Mouse (Mus musculus): ENCODE results near the gene Cpxm1. TPM values are rescaled to one million over a fixed set of nuclear protein-coding genes. Genes with fewer than 3 reads are reported as not detected.
A peak's percentile ranks its signal among the peaks of the same experiment; 100 is the strongest.

Gene Cpxm1
- polyA plus RNA-seq, 1 experiment = 13.2 TPM

- no peak overlapping the region for H3K27ac ChIP-seq (ENCODE audit: insufficient read depth, low read length)
- peak overlapping the region; percentile 85 for H3K4me3 ChIP-seq (ENCODE audit: insufficient read depth, low read length)
- TF ChIP-seq CTCF (IDR thresholded peaks at IDR 0.05; ENCODE audit: extremely low read depth, insufficient read depth, low read length) (no peak), POLR2A (IDR thresholded peaks at IDR 0.05; ENCODE audit: extremely low read depth, insufficient read depth, low read length) (no peak)
- H3K4me1 ChIP-seq (ENCODE audit: control insufficient read depth, insufficient read depth, low read length) = peaks cover 2% of the 10 kb centered on the region; the same call in 1 of the 2 replicates
Measured at GRCm38 (mm10) chr2:130425112-130425511, 27.7 kb upstream of the Cpxm1 start.

GRCm38 (mm10) chr2:130424126-130424853, 26.9 kb upstream of the Cpxm1 start, which contains the start of the genes Vps16 and Pced1a:
Gene Vps16 (plus strand): TSS chr2:130424339.
Gene Pced1a (minus strand): TSS chr2:130424701.
- TF ChIP-seq POLR2A (IDR thresholded peaks at IDR 0.05; ENCODE audit: extremely low read depth, insufficient read depth, low read length) (peak; percentile 93), CTCF (IDR thresholded peaks at IDR 0.05; ENCODE audit: extremely low read depth, insufficient read depth, low read length) (peak; percentile 27; the same call in 1 of the 2 replicates)
- peak within 1 kb of the TSS; percentile 89 for H3K27ac ChIP-seq (ENCODE audit: insufficient read depth, low read length)
- peak within 1 kb of the TSS; percentile 85 for H3K4me3 ChIP-seq (ENCODE audit: insufficient read depth, low read length)
- peaks cover 2% of the 10 kb centered on the region; the same call in 1 of the 2 replicates for H3K4me1 ChIP-seq (ENCODE audit: control insufficient read depth, insufficient read depth, low read length)

- TF ChIP-seq POLR2A (IDR thresholded peaks at IDR 0.05; ENCODE audit: extremely low read depth, insufficient read depth, low read length) (peak; percentile 43; the same call in 1 of the 2 replicates), CTCF (IDR thresholded peaks at IDR 0.05; ENCODE audit: extremely low read depth, insufficient read depth, low read length) (no peak)
- peak overlapping the region; percentile 85 for H3K4me3 ChIP-seq (ENCODE audit: insufficient read depth, low read length)
- H3K4me1 ChIP-seq (ENCODE audit: control insufficient read depth, insufficient read depth, low read length) = peaks cover 2% of the 10 kb centered on the region; the same call in 1 of the 2 replicates
- H3K27ac ChIP-seq (ENCODE audit: insufficient read depth, low read length) = peak overlapping the region; percentile 89
Measured at GRCm38 (mm10) chr2:130423397-130424125, 26.2 kb upstream of the Cpxm1 start.

- H3K4me1 ChIP-seq (ENCODE audit: control insufficient read depth, insufficient read depth, low read length) = peaks cover 2% of the 10 kb centered on the region; the same call in 1 of the 2 replicates
- H3K27ac ChIP-seq (ENCODE audit: insufficient read depth, low read length) = no peak overlapping the region
- TF ChIP-seq CTCF (IDR thresholded peaks at IDR 0.05; ENCODE audit: extremely low read depth, insufficient read depth, low read length) (no peak), POLR2A (IDR thresholded peaks at IDR 0.05; ENCODE audit: extremely low read depth, insufficient read depth, low read length) (no peak)
- H3K4me3 ChIP-seq (ENCODE audit: insufficient read depth, low read length) = no peak overlapping the region
Measured at GRCm38 (mm10) chr2:130421781-130422620, 24.6 kb upstream of the Cpxm1 start.

GRCm38 (mm10) chr2:130414094-130414856, 16.9 kb upstream of the Cpxm1 start:
- Histone ChIP-seq H3K4me1 (ENCODE audit: control insufficient read depth, insufficient read depth, low read length) (no peaks in the 10 kb centered on the region), H3K4me3 (ENCODE audit: insufficient read depth, low read length) (no peak overlapping the region), H3K27ac (ENCODE audit: insufficient read depth, low read length) (no peak overlapping the region)
- no peak for TF ChIP-seq POLR2A (IDR thresholded peaks at IDR 0.05; ENCODE audit: extremely low read depth, insufficient read depth, low read length)

GRCm38 (mm10) chr2:130412775-130413174, 15.4 kb upstream of the Cpxm1 start:
- Histone ChIP-seq H3K4me3 (ENCODE audit: insufficient read depth, low read length) (no peak overlapping the region), H3K27ac (ENCODE audit: insufficient read depth, low read length) (no peak overlapping the region), H3K4me1 (ENCODE audit: control insufficient read depth, insufficient read depth, low read length) (no peaks in the 10 kb centered on the region)
- TF ChIP-seq POLR2A (IDR thresholded peaks at IDR 0.05; ENCODE audit: extremely low read depth, insufficient read depth, low read length) (no peak), CTCF (IDR thresholded peaks at IDR 0.05; ENCODE audit: extremely low read depth, insufficient read depth, low read length) (no peak)

GRCm38 (mm10) chr2:130411558-130412495, 14.5 kb upstream of the Cpxm1 start:
- TF ChIP-seq POLR2A (IDR thresholded peaks at IDR 0.05; ENCODE audit: extremely low read depth, insufficient read depth, low read length) = no peak
- TF ChIP-seq CTCF (IDR thresholded peaks at IDR 0.05; ENCODE audit: extremely low read depth, insufficient read depth, low read length) = peak; percentile 78
- Histone ChIP-seq H3K4me3 (ENCODE audit: insufficient read depth, low read length) (no peak overlapping the region), H3K4me1 (ENCODE audit: control insufficient read depth, insufficient read depth, low read length) (no peaks in the 10 kb centered on the region), H3K27ac (ENCODE audit: insufficient read depth, low read length) (no peak overlapping the region)

- no peak overlapping the region for H3K27ac ChIP-seq (ENCODE audit: insufficient read depth, low read length)
- no peak for TF ChIP-seq POLR2A (IDR thresholded peaks at IDR 0.05; ENCODE audit: extremely low read depth, insufficient read depth, low read length)
- TF ChIP-seq CTCF (IDR thresholded peaks at IDR 0.05; ENCODE audit: extremely low read depth, insufficient read depth, low read length) = no peak
- no peaks in the 10 kb centered on the region for H3K4me1 ChIP-seq (ENCODE audit: control insufficient read depth, insufficient read depth, low read length)
- no peak overlapping the region for H3K4me3 ChIP-seq (ENCODE audit: insufficient read depth, low read length)
Measured at GRCm38 (mm10) chr2:130408194-130408593, 10.8 kb upstream of the Cpxm1 start.
